Mouse (Mus musculus): ENCODE measurements around the gene Nr1d2.
"Not testable (repeated sequence)": the region's sequence is repeated elsewhere in the genome, so short reads cannot be mapped to it uniquely, and the experiment has no call there.

The Nr1d2 gene

DNA sequence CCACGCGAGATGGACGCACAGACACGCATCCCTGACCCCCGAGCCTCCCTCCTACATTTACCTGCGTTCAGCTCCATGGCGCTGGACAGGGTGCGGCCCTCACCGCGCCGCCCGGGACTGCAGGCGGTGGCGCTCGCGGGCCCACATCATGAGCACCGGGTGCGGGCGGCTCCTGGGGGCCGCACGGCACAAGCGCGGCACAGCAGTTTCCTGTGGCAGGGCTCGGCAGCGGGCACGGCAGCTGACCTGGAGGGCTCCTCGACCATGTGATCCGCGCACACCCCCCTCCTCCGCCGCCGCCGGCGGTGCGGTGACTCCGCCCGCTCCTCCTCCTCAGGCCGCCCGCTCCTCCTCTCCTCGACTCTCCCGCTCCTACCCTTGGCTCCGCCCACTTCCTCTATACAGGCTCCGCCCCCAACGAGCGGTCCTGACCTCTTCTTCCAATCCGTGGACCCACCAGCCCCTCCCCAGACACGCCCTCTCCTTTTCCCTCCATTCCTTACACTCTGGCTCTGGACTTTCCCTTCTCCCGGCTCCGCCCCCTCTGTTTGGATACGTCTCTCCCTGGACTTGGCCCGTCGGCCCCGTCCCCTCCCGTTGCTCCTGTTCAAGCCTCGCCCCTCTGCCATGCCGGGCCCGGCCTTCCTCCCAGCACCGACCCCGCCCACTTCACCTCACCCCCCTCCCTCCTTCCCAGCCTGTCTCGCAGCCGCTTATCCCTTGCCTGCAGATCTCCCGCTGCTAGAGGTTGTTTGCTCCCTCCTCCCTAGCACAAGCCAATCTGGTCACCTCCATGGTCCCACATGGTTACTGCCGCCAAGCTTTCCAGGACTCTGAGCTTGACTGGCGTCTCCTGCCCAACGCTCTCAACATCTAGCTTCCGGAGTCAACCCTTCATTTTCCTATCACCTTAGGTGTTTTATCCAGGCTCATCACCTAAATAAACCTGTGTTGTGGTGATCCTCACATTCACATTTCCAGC, at the start of gene Nr1d2:
TSS of gene Nr1d2 (minus strand) at position 378 of the 982 bp plus-strand sequence.
- peak; percentile 97 for DNase-seq (ENCODE audit: low read depth, low spot score)

DNA sequence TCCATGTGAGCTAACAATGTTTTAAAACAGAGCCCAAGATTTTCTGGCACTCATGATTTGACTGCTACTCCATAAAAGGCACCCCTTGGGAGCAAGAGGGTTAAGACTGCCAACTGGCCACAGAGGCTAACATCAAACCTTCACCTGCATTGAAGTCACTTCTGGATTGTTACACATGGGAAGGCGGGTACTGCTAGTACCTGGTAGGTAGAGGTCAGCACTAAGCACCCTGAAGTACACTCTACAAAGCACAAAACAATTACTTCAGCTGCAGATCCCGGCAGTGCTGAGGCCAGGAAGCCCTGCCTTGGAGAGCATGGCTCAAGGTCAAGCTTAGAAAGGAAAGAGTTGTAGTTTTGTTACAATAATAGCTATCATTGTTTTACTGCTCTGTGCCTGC, 48.5 kb upstream of the Nr1d2 start:
- no peak for DNase-seq (ENCODE audit: low read depth, low spot score)

DNA sequence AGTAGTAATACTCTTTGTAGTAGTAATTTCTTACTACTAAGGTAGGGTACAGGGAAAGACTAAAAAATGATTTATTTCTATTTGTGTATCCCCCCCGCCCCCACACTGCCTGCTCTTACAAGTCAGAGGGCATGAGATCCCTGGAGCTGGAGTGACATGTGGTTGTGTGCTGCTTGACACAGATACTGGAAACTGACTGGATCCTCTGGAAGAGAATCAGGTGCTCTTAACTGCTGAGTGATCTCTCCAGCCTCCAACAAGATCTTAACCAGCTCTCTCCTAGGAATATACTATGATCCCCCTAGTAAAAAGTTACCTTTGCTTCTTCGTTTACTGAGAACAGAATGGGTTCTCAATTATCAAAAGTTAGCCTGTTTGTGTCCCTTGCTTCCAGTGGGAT, 47.5 kb upstream of the Nr1d2 start:
- DNase-seq (ENCODE audit: low read depth, low spot score) = no peak

DNA sequence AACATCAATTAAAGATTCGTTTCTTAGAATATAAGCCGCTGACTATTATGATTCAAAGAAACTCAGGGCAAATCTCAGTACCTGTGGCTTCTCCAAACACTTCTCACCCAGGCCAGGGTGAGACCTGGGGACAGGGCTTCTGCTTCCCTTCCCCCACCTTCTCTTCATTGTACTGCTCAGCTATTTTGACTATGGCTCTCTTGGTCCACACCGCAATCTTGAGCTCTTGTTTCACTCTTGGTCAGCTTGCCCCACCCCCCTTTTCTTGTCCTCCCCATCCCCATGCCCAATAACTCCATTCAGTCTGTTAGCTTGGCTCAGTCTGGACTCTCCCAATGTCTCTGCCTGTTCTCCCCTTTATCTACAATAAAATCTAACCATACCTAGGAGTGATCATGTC, 46.5 kb upstream of the Nr1d2 start:
- no peak for DNase-seq (ENCODE audit: low read depth, low spot score)

DNA sequence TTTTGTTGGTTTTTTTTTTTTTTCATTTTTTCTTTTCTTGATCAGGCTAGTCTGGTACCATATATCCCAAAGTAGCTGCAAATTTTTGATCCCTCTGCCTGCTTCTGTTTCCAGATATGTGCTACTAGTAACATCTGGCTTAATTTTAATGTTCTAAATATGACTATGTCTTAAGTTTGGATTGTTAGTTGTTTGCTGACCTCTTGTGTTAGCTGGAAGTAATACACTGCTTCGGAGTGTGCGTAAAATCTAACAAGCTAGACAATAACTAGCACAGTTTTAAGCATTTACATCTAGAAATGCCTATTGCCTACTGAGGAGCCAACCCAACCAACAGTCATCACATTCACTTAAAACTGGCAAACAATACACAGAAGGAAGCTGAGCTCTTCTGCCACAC, 45.7 kb upstream of the Nr1d2 start:
- peak; percentile 53 for DNase-seq (ENCODE audit: low read depth, low spot score)

DNA sequence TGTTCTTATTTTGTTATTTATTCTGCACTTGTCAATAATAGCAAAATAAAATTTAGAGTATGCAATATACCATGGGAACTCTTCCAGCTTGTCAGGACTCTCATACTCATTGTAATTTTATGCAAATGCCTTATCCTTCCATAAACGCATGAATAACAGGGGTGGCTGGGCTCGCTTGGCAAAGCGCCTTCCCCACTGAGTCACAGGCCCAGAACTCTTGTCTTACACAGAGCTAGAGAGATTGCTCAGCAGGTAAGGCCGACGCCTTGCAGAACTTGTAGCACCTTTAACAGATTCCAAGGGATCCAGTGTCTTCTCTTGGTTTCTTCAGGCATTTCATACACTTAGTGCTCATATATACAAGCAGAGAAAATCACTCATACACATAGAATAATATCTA, 41.4 kb upstream of the Nr1d2 start:
- DNase-seq (ENCODE audit: low read depth, low spot score) = no peak

DNA sequence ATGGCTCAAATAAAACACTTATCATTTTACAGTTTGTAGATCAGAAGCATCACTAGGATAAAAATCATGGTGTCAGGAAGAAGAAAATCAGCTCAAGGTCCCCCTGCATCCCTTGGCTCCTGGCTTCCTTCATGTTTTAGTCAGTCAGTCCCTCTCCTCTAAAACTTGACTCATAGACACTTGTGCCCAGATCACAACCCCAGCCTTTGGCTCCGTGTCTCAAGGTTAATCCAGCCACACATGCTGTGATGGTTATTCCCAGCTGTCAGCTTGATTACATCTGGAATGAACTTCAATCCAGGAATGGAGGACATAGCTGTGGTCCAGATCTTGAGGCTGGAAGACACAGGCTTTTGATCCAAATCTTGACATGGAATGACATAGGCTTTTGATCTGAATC, 35.6 kb upstream of the Nr1d2 start:
- DNase-seq (ENCODE audit: low read depth, low spot score) = no peak

DNA sequence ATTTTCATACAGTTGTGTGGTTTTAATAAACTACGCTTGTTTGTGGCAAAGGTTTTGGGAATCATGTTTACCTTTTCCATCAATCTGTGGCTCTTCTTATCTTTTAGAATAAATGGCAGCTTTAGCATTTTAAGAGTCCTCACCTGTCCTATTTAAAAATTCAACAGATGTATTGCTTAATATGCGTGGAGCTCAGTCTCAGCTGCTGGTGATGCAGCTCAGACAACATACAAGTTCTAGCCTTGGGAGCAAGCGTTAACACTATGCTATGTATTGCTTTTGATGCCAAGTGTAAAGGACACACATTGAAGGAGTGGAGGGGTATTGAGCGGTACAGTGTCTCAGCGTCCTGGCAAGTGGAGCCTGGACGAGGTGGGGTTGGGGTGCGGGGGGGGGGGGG, 32.7 kb upstream of the Nr1d2 start:
- DNase-seq (ENCODE audit: low read depth, low spot score) = peak; percentile 32

DNA sequence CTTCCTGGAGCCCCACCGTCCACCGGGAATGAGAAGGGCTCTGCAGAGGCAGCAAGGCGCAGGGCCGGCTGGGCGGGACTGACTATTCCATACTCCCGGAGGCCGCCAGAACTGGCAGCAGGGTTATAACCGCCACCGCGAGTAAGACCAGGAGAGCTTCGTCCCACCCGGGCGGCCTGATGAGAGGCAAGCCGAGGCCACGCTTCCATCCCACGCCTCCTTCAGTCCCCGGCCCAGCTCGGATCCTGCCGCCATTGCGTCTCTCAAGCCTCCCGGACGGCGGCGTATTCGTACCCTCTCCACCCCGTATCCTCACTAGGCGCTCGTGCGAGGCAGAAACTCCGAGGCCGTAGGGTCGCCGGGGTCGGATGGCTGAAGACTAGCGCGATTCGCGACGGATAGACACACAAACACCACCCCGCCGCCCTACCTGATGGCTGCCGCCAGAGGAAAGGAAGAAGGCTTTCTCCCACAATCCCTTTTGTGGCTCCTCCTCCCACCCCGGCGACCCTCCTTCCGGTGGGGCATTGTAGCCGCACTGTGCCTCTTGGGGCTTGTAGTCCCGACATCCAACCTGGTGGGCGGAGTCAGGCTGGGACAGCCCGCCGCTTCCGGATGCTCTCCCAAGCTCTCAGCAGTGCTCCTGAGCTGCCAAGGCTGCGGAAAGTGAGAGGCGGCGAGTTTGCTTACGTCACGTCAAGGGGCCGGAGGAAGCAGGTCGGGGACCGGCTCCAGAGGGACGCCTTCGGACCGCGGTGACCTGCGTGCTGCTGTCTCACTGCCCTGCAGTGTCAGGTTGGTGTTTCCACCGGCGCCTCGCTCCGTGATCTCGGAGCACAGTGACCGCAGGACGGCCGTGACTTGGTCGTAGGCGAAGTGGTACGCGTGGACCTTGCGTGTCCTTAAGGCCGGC, 31.9 kb upstream of the Nr1d2 start, which contains the start of the genes Nkiras1 and Rpl15:
TSS of gene Nkiras1 (plus strand) at position 608 of the 913 bp plus-strand sequence.
TSS of gene Rpl15 (minus strand) at position 863 of the 913 bp plus-strand sequence.
- DNase-seq (ENCODE audit: low read depth, low spot score) = peak; percentile 98

DNA sequence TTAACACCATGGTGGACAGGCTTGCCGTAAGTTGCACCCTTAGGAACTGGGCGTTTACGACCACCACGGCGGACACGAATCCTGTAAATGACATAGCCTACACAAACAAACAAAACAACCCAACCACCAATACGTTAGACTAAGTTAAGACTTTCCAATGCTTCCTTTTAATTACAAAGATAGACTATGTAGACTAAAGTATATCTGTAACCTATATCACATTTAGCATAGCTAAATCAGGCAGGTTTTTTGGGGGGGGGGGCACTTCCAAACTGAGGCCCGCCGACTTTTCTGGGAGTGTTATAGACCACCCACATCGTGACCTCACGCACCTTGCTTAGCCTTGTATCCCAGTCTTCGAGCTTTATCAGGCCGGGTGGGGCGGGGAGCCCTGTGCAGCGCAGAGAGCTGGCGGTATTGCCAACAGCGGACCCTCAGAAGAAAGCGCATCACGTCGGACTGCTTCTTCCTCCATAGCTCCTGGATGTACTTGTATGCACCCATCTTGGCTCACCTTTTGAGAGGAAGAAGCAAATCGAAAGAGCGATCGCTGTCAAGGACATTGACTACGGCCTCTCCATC, 31.1 kb upstream of the Nr1d2 start:
- not testable (repeated sequence) for DNase-seq (ENCODE audit: low read depth, low spot score)

DNA sequence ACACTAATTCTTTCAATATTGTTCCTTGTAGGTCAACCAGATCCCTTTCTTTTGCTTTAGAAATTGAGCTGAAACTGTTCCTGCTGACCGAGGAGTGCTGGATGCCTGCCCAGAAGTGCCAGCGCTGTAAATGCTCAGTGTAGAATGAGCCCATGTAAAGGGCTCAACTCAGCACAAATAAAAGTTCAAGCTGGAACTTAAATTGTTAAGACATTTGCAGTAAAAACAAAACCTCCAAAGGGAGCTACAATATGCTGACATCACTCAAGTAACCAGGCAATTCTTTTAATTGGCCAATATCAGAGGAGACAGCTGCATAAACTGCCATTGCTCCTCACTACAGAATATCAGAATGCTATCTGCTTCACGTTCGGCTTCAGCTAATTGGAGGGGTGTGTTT, 24.5 kb upstream of the Nr1d2 start:
- no peak for DNase-seq (ENCODE audit: low read depth, low spot score)

DNA sequence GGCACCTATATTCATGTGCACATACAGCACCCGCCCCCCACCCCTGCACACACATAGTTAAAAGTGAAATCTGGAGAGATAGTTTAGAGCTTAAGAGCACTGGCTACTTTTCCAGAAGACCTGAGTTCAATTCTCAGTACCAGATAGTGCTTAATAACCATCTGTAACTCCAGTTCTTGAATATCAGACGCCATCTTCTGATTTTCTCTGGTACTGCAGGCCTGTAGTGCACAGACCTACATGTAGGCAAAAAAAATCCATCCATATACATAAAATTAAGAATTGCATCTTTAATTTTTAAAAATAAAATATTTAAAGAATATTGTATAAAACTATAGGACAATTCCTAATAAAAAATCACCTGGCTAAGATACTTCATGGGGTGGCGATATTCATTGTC, 22.3 kb upstream of the Nr1d2 start:
- DNase-seq (ENCODE audit: low read depth, low spot score) = no peak

DNA sequence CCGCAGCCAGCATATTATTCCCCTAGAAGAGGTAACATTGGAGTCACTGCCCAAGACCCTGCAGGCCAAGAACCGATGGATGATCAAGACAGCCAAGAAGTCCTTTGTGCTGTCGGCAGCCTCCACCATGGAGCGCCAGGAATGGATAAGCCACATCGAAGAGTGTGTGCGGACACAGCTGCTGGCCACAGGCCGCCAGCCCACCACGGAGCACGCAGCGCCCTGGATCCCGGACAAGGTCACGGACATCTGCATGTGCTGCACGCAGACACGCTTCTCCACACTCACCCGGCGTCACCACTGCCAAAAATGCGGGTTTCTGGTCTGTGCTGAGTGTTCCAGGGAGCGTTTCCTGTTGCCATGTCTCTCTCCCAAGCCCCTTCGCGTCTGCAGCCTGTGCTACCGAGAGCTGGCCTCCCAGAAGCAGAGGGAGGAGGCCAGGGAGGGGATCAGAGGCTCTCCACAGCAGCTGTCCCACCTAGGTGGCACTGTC, 3.8 kb upstream of the Nr1d2 start:
- DNase-seq (ENCODE audit: low read depth, low spot score) = no peak

DNA sequence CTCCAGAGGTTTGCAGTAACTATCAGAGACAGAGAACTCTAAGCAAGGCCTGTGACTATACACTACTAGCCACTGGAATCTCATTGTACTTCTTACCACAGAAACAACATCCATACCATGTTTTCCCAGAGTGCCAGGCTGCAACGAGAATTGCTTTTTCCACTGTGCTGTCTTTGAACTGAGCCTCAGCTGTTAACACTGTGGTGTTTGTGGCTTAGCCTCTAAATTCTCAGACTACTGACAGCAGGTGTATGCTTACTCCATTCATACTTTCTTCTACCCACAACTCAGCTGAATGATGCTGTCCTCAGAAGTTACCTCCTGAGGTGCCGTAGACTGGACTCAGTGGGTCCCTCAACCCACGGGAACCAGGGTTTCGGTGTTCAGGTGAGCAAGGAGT, 2.9 kb upstream of the Nr1d2 start:
- no peak for DNase-seq (ENCODE audit: low read depth, low spot score)

DNA sequence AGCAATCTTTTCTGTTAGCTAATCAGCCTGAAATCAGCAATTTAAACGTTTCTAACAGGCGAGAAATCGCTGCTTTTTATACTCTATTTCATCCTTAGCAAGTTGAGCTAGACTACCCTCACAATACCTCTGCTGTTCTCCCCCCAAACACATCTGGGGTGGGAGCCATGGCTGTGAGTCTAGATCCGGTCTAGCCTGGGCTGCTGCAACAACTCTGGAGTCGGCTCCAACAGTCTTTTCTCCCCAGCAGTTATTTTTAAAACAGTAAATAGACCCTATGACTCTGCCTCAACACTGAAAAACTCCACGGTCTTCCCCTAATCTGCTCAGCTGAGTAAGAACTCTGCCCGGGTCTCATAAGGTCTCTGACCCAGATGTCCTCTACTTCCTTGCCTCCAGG, 1.2 kb upstream of the Nr1d2 start:
- no peak for DNase-seq (ENCODE audit: low read depth, low spot score)

DNA sequence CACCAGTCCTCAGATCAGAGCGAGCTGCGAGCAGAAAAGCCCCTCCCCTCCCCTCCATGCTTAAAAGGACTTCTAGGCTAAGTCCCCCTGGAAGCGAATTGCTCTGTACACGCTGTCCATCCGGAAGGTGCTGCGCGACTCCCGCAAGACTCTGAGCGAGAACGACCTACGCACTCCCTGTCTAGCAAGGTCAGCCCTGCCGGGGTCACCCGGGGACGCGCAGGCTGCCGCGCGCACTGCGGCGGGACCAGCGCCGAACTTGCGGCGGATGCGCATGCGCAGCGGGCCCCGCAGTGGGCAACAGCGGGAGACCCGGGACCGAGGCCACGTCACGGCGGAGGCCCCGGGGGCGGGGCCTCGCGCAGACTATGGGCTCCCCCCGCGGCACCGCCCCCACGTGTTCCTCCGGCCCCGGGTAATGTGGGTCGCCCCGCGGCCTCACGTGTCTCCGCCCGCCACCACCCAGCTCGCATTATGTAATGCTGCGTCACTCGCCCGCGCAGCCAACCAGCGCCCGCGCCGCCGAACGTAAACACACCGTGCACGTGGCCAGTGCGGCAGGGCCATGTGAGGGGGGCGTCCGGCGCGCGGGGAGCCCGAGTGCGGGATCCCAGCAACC, 687 bp downstream of the Nr1d2 start:
- peak; percentile 99 for DNase-seq (ENCODE audit: low read depth, low spot score)

DNA sequence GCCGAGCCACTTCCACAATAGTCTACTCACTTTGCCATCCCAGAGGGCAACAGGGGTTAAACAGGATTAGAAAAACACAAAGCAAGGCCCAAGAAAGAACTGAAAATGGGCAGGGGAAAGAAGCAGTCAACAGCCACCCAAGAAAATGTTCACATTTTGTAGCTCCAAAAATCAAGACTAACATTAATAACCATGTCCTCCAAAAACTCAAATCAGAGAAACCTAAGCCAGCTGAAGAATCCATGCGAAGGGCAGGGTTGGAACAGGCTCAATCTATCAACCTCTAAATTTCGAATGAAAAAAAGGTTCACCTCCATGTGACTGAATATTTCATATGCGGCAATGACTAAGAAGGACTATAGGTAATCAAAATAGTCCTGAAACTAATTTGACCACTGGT, 1.5 kb downstream of the Nr1d2 start:
- DNase-seq (ENCODE audit: low read depth, low spot score) = no peak

DNA sequence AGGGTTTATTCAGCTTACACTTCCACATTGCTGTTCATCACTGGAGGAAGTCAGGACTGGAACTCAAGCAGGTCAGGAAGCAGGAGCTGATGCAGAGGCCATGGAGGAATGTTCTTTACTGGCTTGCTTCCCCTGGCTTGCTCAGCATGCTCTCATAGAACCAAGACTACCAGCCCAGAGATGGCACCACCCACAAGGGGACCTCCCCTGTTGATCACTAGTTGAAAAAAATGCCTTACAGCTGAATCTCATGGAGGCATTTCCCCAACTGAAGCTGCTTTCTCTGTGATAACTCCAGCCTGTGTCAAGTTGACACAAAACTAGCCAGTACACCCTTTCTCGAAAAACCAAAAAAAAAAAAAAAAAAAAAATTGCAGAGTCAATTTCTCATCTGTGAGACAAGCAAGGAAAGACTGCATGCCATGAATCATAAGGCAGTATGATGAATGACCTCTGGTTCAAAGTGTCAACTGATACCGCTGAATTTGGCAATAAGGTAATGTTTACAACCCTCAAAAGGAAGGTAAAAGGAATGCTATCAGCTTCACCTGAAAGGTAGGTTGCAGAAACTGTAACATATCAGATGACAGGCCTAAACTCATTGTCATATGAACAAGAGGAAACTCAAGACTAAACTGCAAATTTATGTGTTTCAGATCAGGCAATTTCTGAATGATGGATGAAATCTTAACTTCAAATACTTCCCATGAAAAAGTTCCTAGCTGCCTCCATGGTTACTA, 2.3 kb downstream of the Nr1d2 start:
- not testable (repeated sequence) for DNase-seq (ENCODE audit: low read depth, low spot score)

DNA sequence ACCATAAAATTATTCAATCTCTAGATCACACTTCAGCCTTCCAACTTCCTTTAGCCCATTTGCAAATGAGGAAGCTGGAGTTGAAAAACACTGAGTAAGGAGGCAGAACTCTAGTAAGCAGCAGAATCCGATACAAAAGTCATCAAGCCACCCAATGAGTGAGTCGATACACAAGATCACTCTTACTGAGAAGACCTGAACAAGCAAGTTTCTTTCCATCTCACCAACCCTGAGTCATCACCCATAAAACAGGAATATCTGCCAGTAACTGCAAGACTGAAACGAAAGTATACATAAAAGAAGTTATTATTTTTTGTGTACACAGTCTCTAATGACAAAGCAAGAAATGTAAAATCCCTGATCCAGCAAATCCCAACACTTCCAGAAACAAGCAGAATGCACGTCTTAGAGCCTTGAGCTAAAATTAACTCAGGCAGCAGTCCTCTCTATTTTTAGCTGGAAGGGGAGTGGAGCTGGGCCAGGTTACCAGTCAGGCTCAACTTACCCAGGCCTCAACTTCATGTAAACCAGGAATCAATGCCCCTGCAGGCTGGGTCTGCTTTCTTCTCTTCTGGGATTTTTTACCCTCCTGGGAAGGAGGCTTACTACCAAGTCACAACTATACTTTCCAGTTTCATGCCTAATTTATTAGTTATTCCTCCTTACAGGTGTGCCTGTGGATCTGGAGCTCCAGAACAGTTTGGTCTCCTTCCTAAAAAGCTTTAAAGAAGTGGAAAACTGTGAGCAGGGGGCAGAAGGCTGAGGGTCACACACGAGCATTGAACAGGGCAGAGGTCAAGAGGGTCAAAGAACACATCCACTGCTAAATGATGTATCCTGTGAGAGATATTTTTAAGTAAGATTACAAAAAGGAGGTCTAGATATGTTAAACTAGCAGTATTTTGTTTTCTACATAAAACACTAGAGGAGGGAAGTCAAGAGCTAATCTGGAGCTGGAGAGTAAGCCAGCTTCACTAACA, 4.7 kb downstream of the Nr1d2 start:
- no peak for DNase-seq (ENCODE audit: low read depth, low spot score)

Data from CD4-positive, CD25-positive, alpha-beta regulatory T cell, adult 2 months (primary cell).